Mouse (Mus musculus): ENCODE results near the gene Lrrn2. TPM values are rescaled to one million over a fixed set of nuclear protein-coding genes. Genes with fewer than 3 reads are reported as not detected.
A peak's percentile ranks its signal among the peaks of the same experiment; 100 is the strongest.

Lrrn2 gene
- total and polyA plus RNA-seq, 2 experiments from 2014 or later: 44.6 to 90.9 TPM

DNA sequence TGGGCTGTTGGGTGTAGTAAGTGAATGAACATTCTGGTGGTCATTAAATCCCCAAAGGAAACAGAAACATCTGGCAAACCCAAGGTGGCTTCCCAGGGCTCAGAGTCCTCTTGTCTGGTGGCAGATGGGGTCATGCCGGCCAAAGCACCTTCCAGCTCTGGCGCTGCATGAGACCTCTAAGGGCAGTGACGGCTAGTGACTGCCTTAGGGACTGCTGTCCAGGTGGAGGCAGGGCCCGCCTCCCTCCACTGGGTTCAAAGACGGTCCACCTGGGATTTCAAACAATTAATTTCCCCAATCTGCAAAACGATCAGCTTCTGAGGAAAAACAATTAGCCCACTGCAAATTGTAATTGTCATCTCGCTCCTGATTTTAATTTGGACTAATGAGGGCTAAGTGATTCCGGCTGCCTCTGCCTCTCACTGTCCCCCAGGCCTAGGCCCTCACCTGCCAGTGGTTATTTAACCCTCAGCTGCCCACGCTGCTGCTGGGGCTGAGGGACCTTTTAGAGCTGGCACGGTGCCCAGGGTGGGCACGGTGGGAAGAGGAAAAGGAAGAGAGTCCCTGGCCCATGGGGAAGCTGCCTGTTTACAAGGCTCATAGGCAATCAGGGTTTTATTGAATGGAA lies 30.5 kb downstream of the Lrrn2 start:
- no peak overlapping the region for H3K4me3 ChIP-seq (ENCODE audit: low read depth, low read length)
- TF ChIP-seq CTCF (IDR thresholded peaks at IDR 0.05; ENCODE audit: low read depth): no peak
- H3K36me3 ChIP-seq (ENCODE audit: insufficient read depth): 0 out of 2 replicates have a peak, but pooled peaks cover 4% of the 10 kb centered on the region
- H3K27me3 ChIP-seq (ENCODE audit: insufficient read depth, low read length): no peaks in the 10 kb centered on the region
- no peak overlapping the region for H3K9ac ChIP-seq
- WGBS: 43% methylated on average over 11 of the region's 11 CpGs
- DNase-seq (no peak), ATAC-seq (no peak)
- H3K4me2 ChIP-seq (ENCODE audit: low read depth): no peak overlapping the region
- H3K9me3 ChIP-seq (ENCODE audit: low read length): no peaks in the 10 kb centered on the region
- no peaks in the 10 kb centered on the region for H3K4me1 ChIP-seq (ENCODE audit: insufficient read depth)
- no peak overlapping the region for H3K27ac ChIP-seq (ENCODE audit: low read depth, low read length)

- 0 out of 2 replicates have a peak, but pooled peaks cover 4% of the 10 kb centered on the region for H3K36me3 ChIP-seq (ENCODE audit: insufficient read depth)
- H3K9ac ChIP-seq: no peak overlapping the region
- H3K4me2 ChIP-seq (ENCODE audit: low read depth): no peak overlapping the region
- no peaks in the 10 kb centered on the region for H3K9me3 ChIP-seq (ENCODE audit: low read length)
- peaks cover 9% of the 10 kb centered on the region; the same call in 1 of the 2 replicates for H3K4me1 ChIP-seq (ENCODE audit: insufficient read depth)
- no peak for TF ChIP-seq CTCF (IDR thresholded peaks at IDR 0.05; ENCODE audit: low read depth)
- WGBS: 29% methylated on average over 6 of the region's 6 CpGs
- ATAC-seq: peak; percentile 66
- no peaks in the 10 kb centered on the region for H3K27me3 ChIP-seq (ENCODE audit: insufficient read depth, low read length)
- H3K4me3 ChIP-seq (ENCODE audit: low read depth, low read length): no peak overlapping the region
- no peak overlapping the region for H3K27ac ChIP-seq (ENCODE audit: low read depth, low read length)
- peak; percentile 64 for DNase-seq
Observed at GRCm38 (mm10) chr1:132915849-132916493, 35.9 kb downstream of the Lrrn2 start.

GRCm38 (mm10) chr1:132917554-132917953 lies 37.5 kb downstream of the Lrrn2 start:
- Histone ChIP-seq H3K9ac (no peak overlapping the region), H3K27ac (ENCODE audit: low read depth, low read length) (0 out of 2 replicates have a peak overlapping the region, but pooled peaks have one; percentile 15)
- WGBS: 10% methylated on average over 8 of the region's 8 CpGs

GRCm38 (mm10) chr1:132918117-132918680 lies 38.1 kb downstream of the Lrrn2 start:
- H3K4me2 ChIP-seq (ENCODE audit: low read depth): no peak overlapping the region
- 25% methylated on average over 10 of the region's 10 CpGs for WGBS
- H3K27ac ChIP-seq (ENCODE audit: low read depth, low read length): no peak overlapping the region
- TF ChIP-seq CTCF (IDR thresholded peaks at IDR 0.05; ENCODE audit: low read depth): no peak
- no peaks in the 10 kb centered on the region for H3K9me3 ChIP-seq (ENCODE audit: low read length)
- peaks cover 21% of the 10 kb centered on the region for H3K4me1 ChIP-seq (ENCODE audit: insufficient read depth)
- H3K27me3 ChIP-seq (ENCODE audit: insufficient read depth, low read length): no peaks in the 10 kb centered on the region
- no peak overlapping the region for H3K9ac ChIP-seq
- ATAC-seq: no peak
- no peak for DNase-seq
- H3K4me3 ChIP-seq (ENCODE audit: low read depth, low read length): no peak overlapping the region
- 0 out of 2 replicates have a peak, but pooled peaks cover 4% of the 10 kb centered on the region for H3K36me3 ChIP-seq (ENCODE audit: insufficient read depth)

More at GRCm38 (mm10) chr1:132917554-132917953, 37.5 kb downstream of the Lrrn2 start:
- DNase-seq: peak; percentile 49
- H3K36me3 ChIP-seq (ENCODE audit: insufficient read depth): 0 out of 2 replicates have a peak, but pooled peaks cover 4% of the 10 kb centered on the region
- TF ChIP-seq CTCF (IDR thresholded peaks at IDR 0.05; ENCODE audit: low read depth): no peak
- ATAC-seq: peak; percentile 10; the same call in 1 of the 2 replicates
- no peaks in the 10 kb centered on the region for H3K9me3 ChIP-seq (ENCODE audit: low read length)
- no peak overlapping the region for H3K4me3 ChIP-seq (ENCODE audit: low read depth, low read length)
- H3K4me1 ChIP-seq (ENCODE audit: insufficient read depth): peaks cover 20% of the 10 kb centered on the region
- no peaks in the 10 kb centered on the region for H3K27me3 ChIP-seq (ENCODE audit: insufficient read depth, low read length)
- no peak overlapping the region for H3K4me2 ChIP-seq (ENCODE audit: low read depth)

GRCm38 (mm10) chr1:132919258-132919657 lies 39.2 kb downstream of the Lrrn2 start:
- no peak for DNase-seq
- WGBS: 80% methylated on average over 8 of the region's 8 CpGs
- no peak overlapping the region for H3K4me2 ChIP-seq (ENCODE audit: low read depth)
- H3K27ac ChIP-seq (ENCODE audit: low read depth, low read length): no peak overlapping the region
- no peak overlapping the region for H3K9ac ChIP-seq
- H3K27me3 ChIP-seq (ENCODE audit: insufficient read depth, low read length): no peaks in the 10 kb centered on the region
- ATAC-seq: no peak
- H3K9me3 ChIP-seq (ENCODE audit: low read length): no peaks in the 10 kb centered on the region
- H3K36me3 ChIP-seq (ENCODE audit: insufficient read depth): 0 out of 2 replicates have a peak, but pooled peaks cover under 1% of the 10 kb centered on the region
- no peak overlapping the region for H3K4me3 ChIP-seq (ENCODE audit: low read depth, low read length)
- H3K4me1 ChIP-seq (ENCODE audit: insufficient read depth): peaks cover 21% of the 10 kb centered on the region
- no peak for TF ChIP-seq CTCF (IDR thresholded peaks at IDR 0.05; ENCODE audit: low read depth)

DNA sequence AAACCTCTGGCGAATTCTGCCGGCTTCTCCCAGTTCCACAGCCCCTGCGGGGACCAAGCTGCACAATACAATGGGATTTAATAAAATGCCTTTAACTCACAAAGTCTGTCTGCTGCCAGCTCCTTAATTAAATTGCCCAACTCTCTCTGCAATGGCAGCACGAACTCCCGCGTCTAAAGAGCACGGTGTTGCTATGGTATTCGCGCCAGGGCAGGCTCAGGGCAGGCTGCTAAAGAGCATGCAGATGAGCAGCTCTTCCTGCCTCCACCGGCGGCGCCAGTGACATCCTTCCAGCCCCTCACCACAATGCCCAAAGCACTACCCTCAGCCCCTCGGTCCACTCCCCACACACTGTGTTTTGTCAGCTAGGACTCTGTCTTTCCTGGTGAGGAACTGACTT lies 41.0 kb downstream of the Lrrn2 start:
- 3% methylated on average over 13 of the region's 13 CpGs for WGBS
- Histone ChIP-seq H3K9ac (0 out of 2 replicates have a peak overlapping the region, but pooled peaks have one; percentile 28), H3K4me3 (ENCODE audit: low read depth, low read length) (no peak overlapping the region), H3K27ac (ENCODE audit: low read depth, low read length) (peak overlapping the region; percentile 24; the same call in 1 of the 2 replicates), H3K4me2 (ENCODE audit: low read depth) (0 out of 2 replicates have a peak overlapping the region, but pooled peaks have one; percentile 2), H3K4me1 (ENCODE audit: insufficient read depth) (peaks cover 16% of the 10 kb centered on the region), H3K9me3 (ENCODE audit: low read length) (no peaks in the 10 kb centered on the region), H3K36me3 (ENCODE audit: insufficient read depth) (0 out of 2 replicates have a peak, but pooled peaks cover 2% of the 10 kb centered on the region), H3K27me3 (ENCODE audit: insufficient read depth, low read length) (no peaks in the 10 kb centered on the region)
- DNase-seq (peak; percentile 57), ATAC-seq (peak; percentile 80)
- TF ChIP-seq CTCF (IDR thresholded peaks at IDR 0.05; ENCODE audit: low read depth): peak; percentile 36

All from forebrain, postnatal 0 days (tissue).